Mouse (Mus musculus) heart, embryonic 13.5 days (tissue): ENCODE results near the gene Eif5a2. TPM values are rescaled to one million over a fixed set of nuclear protein-coding genes. Genes with fewer than 3 reads are reported as not detected.

Source experiments
- polyA plus RNA-seq: library from polyadenylated mRNA; unstranded; fragments of >200 nt; fragmentation: Nextera tagmentation; extraction: Ambion mirVana; gene quantifications from 2 replicates; pipeline ENCODE4 v1.2.1, GENCODE M21; 2015

Eif5a2 gene
- polyA plus RNA-seq, 1 experiment from 2014 or later: 9.1 TPM

Other genes starting within 250 kb of the Eif5a2 start
- gene Slc2a2, start 83.4 kb upstream of the Eif5a2 start, polyA plus RNA-seq: 0.16 and 1.0 TPM in 2 replicates
- gene Rpl22l1, start 24.2 kb downstream of the Eif5a2 start, polyA plus RNA-seq: 212 and 227 TPM in 2 replicates
- gene Gm1527, start 111.3 kb downstream of the Eif5a2 start, polyA plus RNA-seq: not detected in 2 replicates